Mouse (Mus musculus) midbrain, embryonic 11.5 days (tissue): ENCODE data around the gene Tmem106c. TPM values are rescaled to one million over a fixed set of nuclear protein-coding genes. Genes with fewer than 3 reads are reported as not detected.

Experiments
- ATAC-seq: fragments of 200-750 bp; cut with Nextera tagmentation; 2 replicates; pipeline ENCODE4 v1.8.0; 2017; ENCODE audit warnings: moderate TSS enrichment, moderate library complexity; ENCODE audit not compliant: low FRiP score
- DNase-seq: peaks from one replicate; pipeline ENCODE4 v3.0.0; 2015; ENCODE audit warnings: low spot score; ENCODE audit errors: missing footprints
- H3K27ac ChIP-seq: fragments of 300-500 bp; sonication (generic); 2 replicates; pipeline ENCODE4 v1.5.1; 2014; ENCODE audit warnings: low read depth, low read length
- H3K27me3 ChIP-seq: fragments of 300-500 bp; sonication (generic); 2 replicates; pipeline ENCODE4 v1.6.1; 2014; ENCODE audit warnings: mild to moderate bottlenecking, low read length, moderate library complexity, mixed read lengths; ENCODE audit not compliant: control insufficient read depth, insufficient read depth
- H3K36me3 ChIP-seq: fragments of 300-500 bp; sonication (generic); 2 replicates; pipeline ENCODE4 v1.6.1; 2014; ENCODE audit warnings: mild to moderate bottlenecking, low read length, moderate library complexity, mixed read lengths; ENCODE audit not compliant: control insufficient read depth, insufficient read depth
- H3K4me1 ChIP-seq: fragments of 300-500 bp; sonication (generic); 2 replicates; pipeline ENCODE4 v1.6.1; 2014; ENCODE audit warnings: low read length; ENCODE audit not compliant: control insufficient read depth, insufficient read depth
- H3K4me2 ChIP-seq: fragments of 300-500 bp; sonication (generic); 2 replicates; pipeline ENCODE4 v1.6.1; 2014; ENCODE audit warnings: mild to moderate bottlenecking, moderate library complexity
- H3K4me3 ChIP-seq: fragments of 300-500 bp; sonication (generic); 2 replicates; pipeline ENCODE4 v1.5.1; 2014; ENCODE audit warnings: low read depth, low read length
- H3K9ac ChIP-seq: fragments of 300-500 bp; sonication (generic); 2 replicates; pipeline ENCODE4 v1.6.1; 2014; ENCODE audit warnings: low read length
- H3K9me3 ChIP-seq: fragments of 300-500 bp; sonication (generic); 2 replicates; pipeline ENCODE4 v1.6.1; 2016; ENCODE audit warnings: low read length; ENCODE audit not compliant: control insufficient read depth
- WGBS: fragments of 180-500 bp; shearing (Covaris S2); extraction: QIAGEN DNeasy Blood & Tissue Kit; methylation state at CpG from one replicate; pipeline ENCODE4 v1.1.7; 2014; 5-methylcytosine and 5-hydroxymethylcytosine counted together
- polyA plus RNA-seq: library from polyadenylated mRNA; unstranded; fragments of >200 nt; fragmentation: Nextera tagmentation; extraction: Ambion mirVana; gene quantifications from 2 replicates; pipeline ENCODE4 v1.2.1, GENCODE M21; 2014

The Tmem106c gene
- polyA plus RNA-seq, 1 experiment from 2014 or later, result 60.4 TPM

GRCm38 (mm10) chr15:98017925-98018324, 53.9 kb downstream of the Tmem106c start:
- Histone ChIP-seq H3K27ac (no peak overlapping the region), H3K9me3 (no peaks in the 10 kb centered on the region), H3K36me3 (no peaks in the 10 kb centered on the region), H3K4me3 (no peak overlapping the region), H3K4me2 (no peak overlapping the region), H3K27me3 (no peaks in the 10 kb centered on the region), H3K4me1 (no peaks in the 10 kb centered on the region; the same call in 1 of the 2 replicates), H3K9ac (no peak overlapping the region)
- WGBS, result 86% methylated on average over 4 of the region's 4 CpGs
- no peak for ATAC-seq
- no peak for DNase-seq

GRCm38 (mm10) chr15:98019047-98019446, 55.0 kb downstream of the Tmem106c start:
- no peaks in the 10 kb centered on the region for H3K9me3 ChIP-seq
- H3K4me1 ChIP-seq, result no peaks in the 10 kb centered on the region; the same call in 1 of the 2 replicates
- ATAC-seq (no peak), DNase-seq (no peak)
- no peaks in the 10 kb centered on the region for H3K36me3 ChIP-seq
- no peak overlapping the region for H3K4me3 ChIP-seq
- no peak overlapping the region for H3K27ac ChIP-seq
- H3K4me2 ChIP-seq, result no peak overlapping the region
- 82% methylated on average over 3 of the region's 3 CpGs for WGBS
- no peaks in the 10 kb centered on the region for H3K27me3 ChIP-seq
- no peak overlapping the region for H3K9ac ChIP-seq

Other genes with a start within 250 kb of the Tmem106c start
- 0.18 and 0.32 TPM in 2 replicates for gene Endou, start 232.9 kb upstream of the Tmem106c start, polyA plus RNA-seq
- gene Rapgef3, start 196.2 kb upstream of the Tmem106c start, polyA plus RNA-seq, result 3.0 and 3.2 TPM in 2 replicates
- gene Slc48a1, start 185.7 kb upstream of the Tmem106c start, polyA plus RNA-seq, result 32.6 and 33.6 TPM in 2 replicates
- 14.6 and 16.7 TPM in 2 replicates for gene Hdac7, start 119.7 kb upstream of the Tmem106c start, polyA plus RNA-seq
- gene Vdr, start 53.6 kb upstream of the Tmem106c start, polyA plus RNA-seq, result 0.10 and 0.38 TPM in 2 replicates
- gene Col2a1, start 40.5 kb downstream of the Tmem106c start, polyA plus RNA-seq, result 94.5 and 94.6 TPM in 2 replicates
- 36.3 TPM in 2 replicates for gene Pfkm, start 128.4 kb downstream of the Tmem106c start, polyA plus RNA-seq
- gene Senp1, start 129.5 kb downstream of the Tmem106c start, polyA plus RNA-seq, result 46.2 and 47.6 TPM in 2 replicates
- gene Asb8, start 201.4 kb downstream of the Tmem106c start, polyA plus RNA-seq, result 44.4 and 49.4 TPM in 2 replicates
- 12.7 TPM in 2 replicates for gene Ccdc184, start 203.0 kb downstream of the Tmem106c start, polyA plus RNA-seq
- gene Olfr288, start 231.3 kb downstream of the Tmem106c start, polyA plus RNA-seq, result not detected in 2 replicates